21 mouse cellular contexts compared by ENCODE assay signal in genomic region chr5:132410338-132410852, GRCm38 (mm10).
DNase-seq lines count a peak whose midpoint lies in the region; ATAC-seq and TF ChIP-seq lines count a peak whose summit lies in the region.
"Had no signal": no experiment of that assay in that cellular context is flagged by ENCODE, and none has a peak within 500 bp of the region (broad histone marks: within the 10 kb centered on the region; RNA-seq: fewer than 3 reads in every experiment).

No protein-coding gene starts in this region.

- DNase-seq in hindbrain, embryonic 11.5 days (ENCODE audit: low spot score) = peak; percentile 48
- no peak for DNase-seq in hindbrain, embryonic 14.5 days (ENCODE audit: low spot score)
- DNase-seq in Muller cell, postnatal 12 days (ENCODE audit: inconsistent ontology term) = peak; percentile 27
- peak; percentile 73 for DNase-seq in brain, embryonic 14.5 days (ENCODE audit: low read depth)
- DNase-seq in thymus, postnatal 36 days = no peak
- no peak for DNase-seq in kidney, postnatal 14 days
- DNase-seq: adrenal gland, adult 2 months; cerebellum, adult 9-10 months; gastrocnemius, postnatal 10 days; heart, adult 11 months; kidney, adult 8-10 months; kidney, postnatal 36 days; right cerebral cortex, postnatal 4 days had no signal

- no peaks in the 10 kb centered on the region for H3K27me3 ChIP-seq in hindbrain, embryonic 11.5 days (ENCODE audit: control insufficient read depth, insufficient read depth, low read length)
- H3K27me3 ChIP-seq in hindbrain, embryonic 14.5 days (ENCODE audit: control insufficient read depth, insufficient read depth, low read length) = no peaks in the 10 kb centered on the region
- H3K27me3 ChIP-seq in midbrain, embryonic 13.5 days = no peaks in the 10 kb centered on the region
- H3K27me3 ChIP-seq: heart, embryonic 12.5 days; limb, embryonic 15.5 days; megakaryocyte, embryonic 14.5 days had no signal

- no peaks in the 10 kb centered on the region for H3K36me3 ChIP-seq in hindbrain, embryonic 11.5 days (ENCODE audit: control insufficient read depth, insufficient read depth, low read length)
- H3K36me3 ChIP-seq in hindbrain, embryonic 14.5 days (replicated peaks; ENCODE audit: control insufficient read depth, insufficient read depth) = no peaks in the 10 kb centered on the region
- H3K36me3 ChIP-seq in midbrain, embryonic 13.5 days = no peaks in the 10 kb centered on the region
- H3K36me3 ChIP-seq: heart, embryonic 12.5 days; limb, embryonic 15.5 days had no signal

- no peaks in the 10 kb centered on the region for H3K9me3 ChIP-seq in hindbrain, embryonic 11.5 days (ENCODE audit: control insufficient read depth, low read length)
- no peaks in the 10 kb centered on the region for H3K9me3 ChIP-seq in hindbrain, embryonic 14.5 days (ENCODE audit: control insufficient read depth, low read length)
- H3K9me3 ChIP-seq in midbrain, embryonic 13.5 days = no peaks in the 10 kb centered on the region
- H3K9me3 ChIP-seq: heart, embryonic 12.5 days; limb, embryonic 15.5 days; megakaryocyte, embryonic 14.5 days had no signal

- H3K27ac ChIP-seq in hindbrain, embryonic 11.5 days (ENCODE audit: low read depth, low read length) = no peak overlapping the region; the same call in 1 of the 2 replicates
- H3K27ac ChIP-seq in hindbrain, embryonic 14.5 days = no peak overlapping the region
- peak overlapping the region; percentile 64 for H3K27ac ChIP-seq in midbrain, embryonic 13.5 days
- H3K27ac ChIP-seq: limb, embryonic 15.5 days; stomach, postnatal 0 days had no signal

- no peak for TF ChIP-seq POLR2A in brain, embryonic 14.5 days (IDR thresholded peaks at IDR 0.05; ENCODE audit: borderline replicate concordance, extremely low read depth, insufficient read depth, insufficient read length, poor library complexity, severe bottlenecking)

- WGBS in hindbrain, embryonic 11.5 days = 51% methylated on average over 4 of the region's 4 CpGs
- WGBS in hindbrain, embryonic 14.5 days = 21% methylated on average over 4 of the region's 4 CpGs
- WGBS in midbrain, embryonic 13.5 days = 26% methylated on average over 4 of the region's 4 CpGs

- no peak overlapping the region for H3K4me2 ChIP-seq in hindbrain, embryonic 11.5 days (replicated peaks; ENCODE audit: low read depth, low read length)
- no peak overlapping the region for H3K4me2 ChIP-seq in hindbrain, embryonic 14.5 days (replicated peaks)
- H3K4me2 ChIP-seq in midbrain, embryonic 13.5 days (replicated peaks) = no peak overlapping the region
- H3K4me2 ChIP-seq: heart, embryonic 12.5 days; limb, embryonic 15.5 days had no signal

- no peak overlapping the region for H3K4me3 ChIP-seq in hindbrain, embryonic 11.5 days (ENCODE audit: low read depth, low read length)
- H3K4me3 ChIP-seq in hindbrain, embryonic 14.5 days (replicated peaks; ENCODE audit: low read length) = no peak overlapping the region
- no peak overlapping the region for H3K4me3 ChIP-seq in midbrain, embryonic 13.5 days (replicated peaks)
- H3K4me3 ChIP-seq: heart, embryonic 12.5 days; limb, embryonic 15.5 days; megakaryocyte, embryonic 14.5 days; myocyte had no signal

- H3K4me1 ChIP-seq in hindbrain, embryonic 11.5 days (replicated peaks; ENCODE audit: control insufficient read depth, insufficient read depth, low read length) = peaks cover 2% of the 10 kb centered on the region
- peaks cover 36% of the 10 kb centered on the region for H3K4me1 ChIP-seq in hindbrain, embryonic 14.5 days (replicated peaks; ENCODE audit: control insufficient read depth, insufficient read depth, low read length)
- peaks cover 50% of the 10 kb centered on the region for H3K4me1 ChIP-seq in midbrain, embryonic 13.5 days (replicated peaks)
- H3K4me1 ChIP-seq: megakaryocyte, embryonic 14.5 days had no signal

- H3K9ac ChIP-seq in hindbrain, embryonic 11.5 days (ENCODE audit: low read depth, low read length) = no peak overlapping the region
- no peak overlapping the region for H3K9ac ChIP-seq in hindbrain, embryonic 14.5 days
- no peak overlapping the region for H3K9ac ChIP-seq in midbrain, embryonic 13.5 days (replicated peaks)
- H3K9ac ChIP-seq: heart, embryonic 12.5 days; limb, embryonic 15.5 days had no signal

- no peak for ATAC-seq in hindbrain, embryonic 11.5 days (ENCODE audit: low FRiP score)
- ATAC-seq in hindbrain, embryonic 14.5 days (ENCODE audit: low FRiP score) = no peak
- ATAC-seq in midbrain, embryonic 13.5 days = 0 out of 2 replicates have a peak, but pooled peaks have one; percentile 34
- ATAC-seq: inflammation-experienced regulatory T-cells, adult 6 months; lung, postnatal 0 days had no signal

- no peak for TF ChIP-seq CTCF in brain, embryonic 14.5 days (IDR thresholded peaks at IDR 0.05; ENCODE audit: borderline replicate concordance, extremely low read depth, insufficient read depth, insufficient read length)

Comparison
In these comparisons a context has a peak if more than half of its experiments do, and no peak if none do; other contexts are left out.
1. DNase-seq: peak in hindbrain, embryonic 11.5 days (single experiment), Muller cell, postnatal 12 days (single experiment) and brain, embryonic 14.5 days (single experiment); none in hindbrain, embryonic 14.5 days (single experiment), thymus, postnatal 36 days (0 of 2) and kidney, postnatal 14 days (single experiment).